Mouse (Mus musculus) liver, embryonic 14.5 days (tissue): ENCODE measurements at regions not wholly inside any gene's neighbourhood (a gene's known extent, or its start where the extent isn't known, plus 50 kb on each side); places are given as distances from the start of the nearest gene placed in this dataset.

Source experiments
- CTCF ChIP-seq: IDR thresholded peaks from 2 replicates; pipeline ENCODE4 v1.5.1; 2016; ENCODE audit warnings: antibody characterized with exemption, low read depth, control low read depth
- EP300 ChIP-seq: IDR thresholded peaks from 2 replicates; pipeline ENCODE4 v1.6.1; 2016; ENCODE audit warnings: antibody characterized with exemption, low read depth

DNA sequence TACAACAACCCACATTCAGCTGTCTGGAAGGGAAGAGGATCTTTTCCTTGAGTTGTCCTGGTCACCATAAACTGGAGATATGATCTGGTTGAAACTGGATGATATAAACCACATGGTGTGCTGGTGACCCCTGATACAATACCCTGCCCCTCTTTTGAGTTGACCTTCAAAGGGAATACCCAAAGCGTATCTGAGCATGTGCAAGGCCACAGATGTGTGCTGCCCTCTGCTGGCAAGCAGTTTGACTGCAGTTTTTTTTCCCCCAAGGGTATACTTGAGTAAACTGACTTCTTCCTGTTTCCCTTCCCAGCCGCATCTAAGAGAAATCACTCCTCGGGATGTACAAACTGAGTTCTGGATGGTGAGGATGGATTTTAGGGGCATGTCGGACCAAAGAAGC is 59.1 kb upstream of the Mbip start:
- peak; percentile 81 for TF ChIP-seq CTCF
- no peak for TF ChIP-seq EP300
